Mouse (Mus musculus) cerebellum, adult 2 months (tissue): ENCODE data around the gene Mnd1.

Source experiments
- CTCF ChIP-seq: fragments of 200-500 bp; IDR thresholded peaks from 2 replicates; pipeline ENCODE4 v1.5.1; 2011; ENCODE audit warnings: low read depth, mild to moderate bottlenecking, control low read depth, low read length, moderate library complexity, borderline replicate concordance; ENCODE audit not compliant: insufficient read depth
- POLR2A ChIP-seq: fragments of 200-500 bp; IDR thresholded peaks from 2 replicates; pipeline ENCODE4 v1.6.1; 2011; ENCODE audit warnings: low read length, control low read depth, borderline replicate concordance; ENCODE audit not compliant: insufficient read depth

- TF ChIP-seq CTCF = no peak
- no peak for TF ChIP-seq POLR2A
These were observed 74.3 kb downstream of the Mnd1 start for GRCm38 (mm10) chr3:84081208-84081722.
